Mouse (Mus musculus): ENCODE data around the gene Unc119b. TPM values are rescaled to one million over a fixed set of nuclear protein-coding genes. Genes with fewer than 3 reads are reported as not detected.

Gene Unc119b
- polyA plus RNA-seq, 1 experiment from 2014 or later, result 35.3 TPM

- H3K4me2 ChIP-seq (ENCODE audit: low read length), result no peak overlapping the region
- no peak overlapping the region for H3K9ac ChIP-seq (replicated peaks; ENCODE audit: low read depth, low read length)
- WGBS, result 15% methylated on average over 24 of the region's 24 CpGs
- H3K4me3 ChIP-seq (replicated peaks; ENCODE audit: low read length), result no peak overlapping the region
- H3K36me3 ChIP-seq (ENCODE audit: control insufficient read depth, insufficient read depth), result peaks cover 9% of the 10 kb centered on the region; the same call in 1 of the 2 replicates
- H3K27me3 ChIP-seq (replicated peaks; ENCODE audit: control insufficient read depth, insufficient read depth, low read length), result no peaks in the 10 kb centered on the region
- peak overlapping the region; percentile 4 for H3K27ac ChIP-seq (ENCODE audit: low read length)
- H3K4me1 ChIP-seq (replicated peaks; ENCODE audit: control insufficient read depth, insufficient read depth, low read length), result peaks cover 9% of the 10 kb centered on the region
- H3K9me3 ChIP-seq (ENCODE audit: control insufficient read depth, low read length), result no peaks in the 10 kb centered on the region
- ATAC-seq, result peak; percentile 87
Measured at GRCm38 (mm10) chr5:115125211-115125871, 9.4 kb downstream of the Unc119b start.

GRCm38 (mm10) chr5:115124690-115125089 lies 10.1 kb downstream of the Unc119b start:
- Histone ChIP-seq H3K4me1 (replicated peaks; ENCODE audit: control insufficient read depth, insufficient read depth, low read length) (peaks cover 9% of the 10 kb centered on the region), H3K4me3 (replicated peaks; ENCODE audit: low read length) (no peak overlapping the region), H3K27me3 (replicated peaks; ENCODE audit: control insufficient read depth, insufficient read depth, low read length) (no peaks in the 10 kb centered on the region), H3K27ac (ENCODE audit: low read length) (no peak overlapping the region), H3K36me3 (ENCODE audit: control insufficient read depth, insufficient read depth) (peaks cover 9% of the 10 kb centered on the region; the same call in 1 of the 2 replicates), H3K4me2 (ENCODE audit: low read length) (no peak overlapping the region), H3K9ac (replicated peaks; ENCODE audit: low read depth, low read length) (no peak overlapping the region), H3K9me3 (ENCODE audit: control insufficient read depth, low read length) (no peaks in the 10 kb centered on the region)
- WGBS, result 96% methylated on average over 6 of the region's 6 CpGs
- ATAC-seq, result 0 out of 2 replicates have a peak, but pooled peaks have one; percentile 22

GRCm38 (mm10) chr5:115120978-115121377 lies 13.8 kb downstream of the Unc119b start:
- Histone ChIP-seq H3K9ac (replicated peaks; ENCODE audit: low read depth, low read length) (no peak overlapping the region), H3K27me3 (replicated peaks; ENCODE audit: control insufficient read depth, insufficient read depth, low read length) (no peaks in the 10 kb centered on the region), H3K27ac (ENCODE audit: low read length) (no peak overlapping the region), H3K4me1 (replicated peaks; ENCODE audit: control insufficient read depth, insufficient read depth, low read length) (peaks cover 18% of the 10 kb centered on the region), H3K4me2 (ENCODE audit: low read length) (no peak overlapping the region), H3K4me3 (replicated peaks; ENCODE audit: low read length) (no peak overlapping the region), H3K9me3 (ENCODE audit: control insufficient read depth, low read length) (no peaks in the 10 kb centered on the region), H3K36me3 (ENCODE audit: control insufficient read depth, insufficient read depth) (0 out of 2 replicates have a peak, but pooled peaks cover 2% of the 10 kb centered on the region)
- WGBS, result 48% methylated on average over 5 of the region's 5 CpGs
- ATAC-seq, result no peak

GRCm38 (mm10) chr5:115118961-115119570 lies 15.7 kb downstream of the Unc119b start, which contains the start of gene Acads:
Acads (minus strand) TSS chr5:115119346.
- H3K4me3 ChIP-seq (replicated peaks; ENCODE audit: low read length), result peak within 1 kb of the TSS; percentile 57
- H3K27me3 ChIP-seq (replicated peaks; ENCODE audit: control insufficient read depth, insufficient read depth, low read length), result no peaks in the 10 kb centered on the region
- H3K27ac ChIP-seq (ENCODE audit: low read length), result no peak within 1 kb of the TSS; the same call in 1 of the 2 replicates
- peaks cover 11% of the 10 kb centered on the region for H3K4me1 ChIP-seq (replicated peaks; ENCODE audit: control insufficient read depth, insufficient read depth, low read length)
- under 1% methylated on average over 39 of the region's 39 CpGs for WGBS
- H3K9ac ChIP-seq (replicated peaks; ENCODE audit: low read depth, low read length), result peak within 1 kb of the TSS; percentile 68
- 0 out of 2 replicates have a peak, but pooled peaks cover 1% of the 10 kb centered on the region for H3K36me3 ChIP-seq (ENCODE audit: control insufficient read depth, insufficient read depth)
- no peaks in the 10 kb centered on the region for H3K9me3 ChIP-seq (ENCODE audit: control insufficient read depth, low read length)
- ATAC-seq, result peak; percentile 86
- peak within 1 kb of the TSS; percentile 71 for H3K4me2 ChIP-seq (ENCODE audit: low read length)

GRCm38 (mm10) chr5:115117467-115117866 lies 17.3 kb downstream of the Unc119b start:
- 90% methylated on average over 13 of the region's 13 CpGs for WGBS
- Histone ChIP-seq H3K4me2 (ENCODE audit: low read length) (no peak overlapping the region), H3K4me3 (replicated peaks; ENCODE audit: low read length) (no peak overlapping the region), H3K9ac (replicated peaks; ENCODE audit: low read depth, low read length) (no peak overlapping the region), H3K4me1 (replicated peaks; ENCODE audit: control insufficient read depth, insufficient read depth, low read length) (peaks cover 11% of the 10 kb centered on the region), H3K27me3 (replicated peaks; ENCODE audit: control insufficient read depth, insufficient read depth, low read length) (no peaks in the 10 kb centered on the region), H3K9me3 (ENCODE audit: control insufficient read depth, low read length) (no peaks in the 10 kb centered on the region), H3K27ac (ENCODE audit: low read length) (no peak overlapping the region), H3K36me3 (ENCODE audit: control insufficient read depth, insufficient read depth) (no peaks in the 10 kb centered on the region)
- ATAC-seq, result no peak

- Histone ChIP-seq H3K36me3 (ENCODE audit: control insufficient read depth, insufficient read depth) (no peaks in the 10 kb centered on the region), H3K27ac (ENCODE audit: low read length) (no peak overlapping the region), H3K9me3 (ENCODE audit: control insufficient read depth, low read length) (no peaks in the 10 kb centered on the region), H3K4me3 (replicated peaks; ENCODE audit: low read length) (no peak overlapping the region), H3K4me2 (ENCODE audit: low read length) (no peak overlapping the region), H3K9ac (replicated peaks; ENCODE audit: low read depth, low read length) (no peak overlapping the region), H3K27me3 (replicated peaks; ENCODE audit: control insufficient read depth, insufficient read depth, low read length) (no peaks in the 10 kb centered on the region), H3K4me1 (replicated peaks; ENCODE audit: control insufficient read depth, insufficient read depth, low read length) (peaks cover 11% of the 10 kb centered on the region)
- no peak for ATAC-seq
- 93% methylated on average over 3 of the region's 3 CpGs for WGBS
Measured at GRCm38 (mm10) chr5:115116426-115116825, 18.3 kb downstream of the Unc119b start.

- H3K4me1 ChIP-seq (replicated peaks; ENCODE audit: control insufficient read depth, insufficient read depth, low read length), result peaks cover 9% of the 10 kb centered on the region
- no peak for ATAC-seq
- 92% methylated on average over 8 of the region's 8 CpGs for WGBS
Measured at GRCm38 (mm10) chr5:115114501-115114900, 20.3 kb downstream of the Unc119b start.

GRCm38 (mm10) chr5:115113244-115113643 lies 21.5 kb downstream of the Unc119b start:
- WGBS, result 95% methylated on average over 12 of the region's 12 CpGs
- no peak overlapping the region for H3K9ac ChIP-seq (replicated peaks; ENCODE audit: low read depth, low read length)
- no peaks in the 10 kb centered on the region for H3K4me1 ChIP-seq (replicated peaks; ENCODE audit: control insufficient read depth, insufficient read depth, low read length)
- no peaks in the 10 kb centered on the region for H3K36me3 ChIP-seq (ENCODE audit: control insufficient read depth, insufficient read depth)
- no peak for ATAC-seq
- no peak overlapping the region for H3K4me3 ChIP-seq (replicated peaks; ENCODE audit: low read length)
- H3K9me3 ChIP-seq (ENCODE audit: control insufficient read depth, low read length), result no peaks in the 10 kb centered on the region
- no peaks in the 10 kb centered on the region for H3K27me3 ChIP-seq (replicated peaks; ENCODE audit: control insufficient read depth, insufficient read depth, low read length)
- H3K27ac ChIP-seq (ENCODE audit: low read length), result no peak overlapping the region
- H3K4me2 ChIP-seq (ENCODE audit: low read length), result no peak overlapping the region

More at GRCm38 (mm10) chr5:115114501-115114900, 20.3 kb downstream of the Unc119b start:
- Histone ChIP-seq H3K36me3 (ENCODE audit: control insufficient read depth, insufficient read depth) (no peaks in the 10 kb centered on the region), H3K9me3 (ENCODE audit: control insufficient read depth, low read length) (no peaks in the 10 kb centered on the region), H3K9ac (replicated peaks; ENCODE audit: low read depth, low read length) (no peak overlapping the region), H3K27me3 (replicated peaks; ENCODE audit: control insufficient read depth, insufficient read depth, low read length) (no peaks in the 10 kb centered on the region), H3K4me3 (replicated peaks; ENCODE audit: low read length) (no peak overlapping the region), H3K27ac (ENCODE audit: low read length) (no peak overlapping the region), H3K4me2 (ENCODE audit: low read length) (no peak overlapping the region)

- Histone ChIP-seq H3K4me1 (replicated peaks; ENCODE audit: control insufficient read depth, insufficient read depth, low read length) (no peaks in the 10 kb centered on the region), H3K4me2 (ENCODE audit: low read length) (no peak overlapping the region), H3K27me3 (replicated peaks; ENCODE audit: control insufficient read depth, insufficient read depth, low read length) (no peaks in the 10 kb centered on the region), H3K36me3 (ENCODE audit: control insufficient read depth, insufficient read depth) (no peaks in the 10 kb centered on the region), H3K9ac (replicated peaks; ENCODE audit: low read depth, low read length) (no peak overlapping the region), H3K9me3 (ENCODE audit: control insufficient read depth, low read length) (no peaks in the 10 kb centered on the region), H3K4me3 (replicated peaks; ENCODE audit: low read length) (no peak overlapping the region), H3K27ac (ENCODE audit: low read length) (no peak overlapping the region)
- WGBS, result 79% methylated on average over 8 of the region's 8 CpGs
- no peak for ATAC-seq
Measured at GRCm38 (mm10) chr5:115111156-115111555, 23.6 kb downstream of the Unc119b start.
